ENCODE assay signal across 10 mouse cellular contexts in genomic region chr13:59587201-59587600, GRCm38 (mm10). TPM values are rescaled to one million over a fixed set of nuclear protein-coding genes. Genes with fewer than 3 reads are reported as not detected.
DNase-seq lines count a peak whose midpoint lies in the region; ATAC-seq and TF ChIP-seq lines count a peak whose summit lies in the region.
"Had no signal": no experiment of that assay in that cellular context is flagged by ENCODE, and none has a peak within 500 bp of the region (broad histone marks: within the 10 kb centered on the region; RNA-seq: fewer than 3 reads in every experiment).

No protein-coding gene starts in this region.

- H3K27me3 ChIP-seq in intestine, embryonic 16.5 days (replicated peaks; ENCODE audit: control insufficient read depth, insufficient read depth, low read length) = no peaks in the 10 kb centered on the region
- H3K27me3 ChIP-seq in intestine, postnatal 0 days (replicated peaks; ENCODE audit: control insufficient read depth, insufficient read depth, low read length) = no peaks in the 10 kb centered on the region
- H3K27me3 ChIP-seq in embryonic facial prominence, embryonic 13.5 days = no peaks in the 10 kb centered on the region
- no peaks in the 10 kb centered on the region for H3K27me3 ChIP-seq in forebrain, embryonic 15.5 days
- H3K27me3 ChIP-seq in midbrain, embryonic 16.5 days (ENCODE audit: control insufficient read depth, insufficient read depth, low read depth, low read length) = no peaks in the 10 kb centered on the region
- H3K27me3 ChIP-seq: liver, embryonic 15.5 days had no signal

- H3K4me2 ChIP-seq in intestine, embryonic 16.5 days (ENCODE audit: low read depth, low read length) = no peak overlapping the region
- no peak overlapping the region for H3K4me2 ChIP-seq in intestine, postnatal 0 days (replicated peaks; ENCODE audit: low read depth)
- peak overlapping the region; percentile 79; the same call in 1 of the 2 replicates for H3K4me2 ChIP-seq in embryonic facial prominence, embryonic 13.5 days
- H3K4me2 ChIP-seq in forebrain, embryonic 15.5 days (replicated peaks) = peak overlapping the region; percentile 51; the same call in 1 of the 2 replicates
- H3K4me2 ChIP-seq in midbrain, embryonic 16.5 days (ENCODE audit: low read length) = peak overlapping the region; percentile 92

- H3K9ac ChIP-seq in intestine, embryonic 16.5 days (ENCODE audit: low read depth, low read length) = peak overlapping the region; percentile 7; the same call in 1 of the 2 replicates
- no peak overlapping the region for H3K9ac ChIP-seq in intestine, postnatal 0 days (ENCODE audit: low read depth, low read length)
- peak overlapping the region; percentile 59 for H3K9ac ChIP-seq in embryonic facial prominence, embryonic 13.5 days
- H3K9ac ChIP-seq in forebrain, embryonic 15.5 days (replicated peaks) = 0 out of 2 replicates have a peak overlapping the region, but pooled peaks have one; percentile 7
- H3K9ac ChIP-seq in midbrain, embryonic 16.5 days (ENCODE audit: low read depth, low read length) = no peak overlapping the region
- H3K9ac ChIP-seq: liver, embryonic 15.5 days had no signal

- DNase-seq in cerebellum, adult 18-20 months = no peak
- no peak for DNase-seq in spleen, postnatal 10 days (ENCODE audit: low spot score in 2 of 2)
- DNase-seq: right cerebral cortex, adult 18-20 months; thymus, adult 18-20 months had no signal

- peaks cover 22% of the 10 kb centered on the region for H3K4me1 ChIP-seq in intestine, embryonic 16.5 days (ENCODE audit: control insufficient read depth, insufficient read depth, low read length)
- 0 out of 2 replicates have a peak, but pooled peaks cover 3% of the 10 kb centered on the region for H3K4me1 ChIP-seq in intestine, postnatal 0 days (replicated peaks; ENCODE audit: control insufficient read depth, insufficient read depth, low read length)
- H3K4me1 ChIP-seq in embryonic facial prominence, embryonic 13.5 days = peaks cover 22% of the 10 kb centered on the region
- peaks cover 37% of the 10 kb centered on the region for H3K4me1 ChIP-seq in forebrain, embryonic 15.5 days
- H3K4me1 ChIP-seq in midbrain, embryonic 16.5 days (ENCODE audit: control insufficient read depth, insufficient read depth, low read length) = peaks cover 30% of the 10 kb centered on the region

- H3K9me3 ChIP-seq in intestine, embryonic 16.5 days (ENCODE audit: control insufficient read depth, low read length) = no peaks in the 10 kb centered on the region
- no peaks in the 10 kb centered on the region for H3K9me3 ChIP-seq in intestine, postnatal 0 days (ENCODE audit: control insufficient read depth)
- H3K9me3 ChIP-seq in embryonic facial prominence, embryonic 13.5 days = no peaks in the 10 kb centered on the region
- no peaks in the 10 kb centered on the region for H3K9me3 ChIP-seq in forebrain, embryonic 15.5 days
- H3K9me3 ChIP-seq in midbrain, embryonic 16.5 days (replicated peaks; ENCODE audit: control insufficient read depth, low read length, poor library complexity, severe bottlenecking) = no peaks in the 10 kb centered on the region
- H3K9me3 ChIP-seq: liver, embryonic 15.5 days had no signal

- H3K27ac ChIP-seq in intestine, embryonic 16.5 days (ENCODE audit: low read length) = no peak overlapping the region
- no peak overlapping the region for H3K27ac ChIP-seq in intestine, postnatal 0 days (ENCODE audit: low read depth, low read length)
- H3K27ac ChIP-seq in embryonic facial prominence, embryonic 13.5 days = no peak overlapping the region
- no peak overlapping the region for H3K27ac ChIP-seq in forebrain, embryonic 15.5 days (replicated peaks)
- no peak overlapping the region for H3K27ac ChIP-seq in midbrain, embryonic 16.5 days (ENCODE audit: low read length)
- H3K27ac ChIP-seq: liver, embryonic 15.5 days had no signal

- 0 out of 2 replicates have a peak, but pooled peaks cover 7% of the 10 kb centered on the region for H3K36me3 ChIP-seq in intestine, embryonic 16.5 days (ENCODE audit: control insufficient read depth, insufficient read depth, low read length)
- peaks cover 7% of the 10 kb centered on the region for H3K36me3 ChIP-seq in intestine, postnatal 0 days (ENCODE audit: control insufficient read depth, insufficient read depth)
- H3K36me3 ChIP-seq in embryonic facial prominence, embryonic 13.5 days = peaks cover 48% of the 10 kb centered on the region
- H3K36me3 ChIP-seq in forebrain, embryonic 15.5 days = peaks cover 41% of the 10 kb centered on the region
- H3K36me3 ChIP-seq in midbrain, embryonic 16.5 days (ENCODE audit: control insufficient read depth, insufficient read depth, low read length) = peaks cover 11% of the 10 kb centered on the region; the same call in 1 of the 2 replicates

- no peak for TF ChIP-seq CTCF in intestine, postnatal 0 days (IDR thresholded peaks at IDR 0.05; ENCODE audit: low read depth)

- H3K4me3 ChIP-seq in intestine, embryonic 16.5 days (ENCODE audit: low read length) = no peak overlapping the region
- no peak overlapping the region for H3K4me3 ChIP-seq in intestine, postnatal 0 days (ENCODE audit: low read depth, low read length)
- no peak overlapping the region for H3K4me3 ChIP-seq in embryonic facial prominence, embryonic 13.5 days
- peak overlapping the region; percentile 1; the same call in 1 of the 2 replicates for H3K4me3 ChIP-seq in forebrain, embryonic 15.5 days
- no peak overlapping the region for H3K4me3 ChIP-seq in midbrain, embryonic 16.5 days (ENCODE audit: low read depth, low read length)
- H3K4me3 ChIP-seq: liver, embryonic 15.5 days had no signal

- WGBS in intestine, embryonic 16.5 days = 89% methylated on average over 2 of the region's 2 CpGs
- 89% methylated on average over 2 of the region's 2 CpGs for WGBS in intestine, postnatal 0 days
- WGBS in embryonic facial prominence, embryonic 13.5 days = 96% methylated on average over 2 of the region's 2 CpGs
- WGBS in forebrain, embryonic 15.5 days = over 99% methylated on average over 2 of the region's 2 CpGs
- WGBS in midbrain, embryonic 16.5 days = 90% methylated on average over 2 of the region's 2 CpGs

- no peak for ATAC-seq in intestine, embryonic 16.5 days
- ATAC-seq in intestine, postnatal 0 days = no peak
- ATAC-seq in embryonic facial prominence, embryonic 13.5 days (ENCODE audit: insufficient number of reproducible peaks, insufficient read depth, low FRiP score, low TSS enrichment, low read depth) = no peak
- ATAC-seq in forebrain, embryonic 15.5 days (replicated peaks) = no peak
- ATAC-seq in midbrain, embryonic 16.5 days = no peak

RNA-seq across cellular contexts. Expression of gene Naa35, which starts 2.1 kb away (rescaled TPM):
- 61.2 and 67.8 TPM in 2 replicates for polyA plus RNA-seq in intestine, embryonic 16.5 days (2015; fragmentation: Nextera tagmentation; extraction: Ambion mirVana)
- 39.8 and 44.7 TPM in 2 replicates for polyA plus RNA-seq in intestine, postnatal 0 days (2015; fragmentation: Nextera tagmentation; extraction: Ambion mirVana)
- polyA plus RNA-seq in embryonic facial prominence, embryonic 13.5 days (2015; fragmentation: Nextera tagmentation; extraction: Ambion mirVana) = 112 and 120 TPM in 2 replicates
- 157 and 161 TPM in 2 replicates for polyA plus RNA-seq in forebrain, embryonic 15.5 days (2015; fragmentation: Nextera tagmentation; extraction: Ambion mirVana)
- polyA plus RNA-seq in midbrain, embryonic 16.5 days (2015; fragmentation: Nextera tagmentation; extraction: Ambion mirVana) = 148 and 165 TPM in 2 replicates

RNA-seq across cellular contexts. Expression of gene Agtpbp1, which starts 2.2 kb away (rescaled TPM):
- 10.2 and 10.7 TPM in 2 replicates for polyA plus RNA-seq in intestine, embryonic 16.5 days (2015; fragmentation: Nextera tagmentation; extraction: Ambion mirVana)
- polyA plus RNA-seq in intestine, postnatal 0 days (2015; fragmentation: Nextera tagmentation; extraction: Ambion mirVana) = 7.3 TPM in 2 replicates
- 17.6 and 18.0 TPM in 2 replicates for polyA plus RNA-seq in embryonic facial prominence, embryonic 13.5 days (2015; fragmentation: Nextera tagmentation; extraction: Ambion mirVana)
- 50.8 and 52.3 TPM in 2 replicates for polyA plus RNA-seq in forebrain, embryonic 15.5 days (2015; fragmentation: Nextera tagmentation; extraction: Ambion mirVana)
- 73.9 and 76.0 TPM in 2 replicates for polyA plus RNA-seq in midbrain, embryonic 16.5 days (2015; fragmentation: Nextera tagmentation; extraction: Ambion mirVana)

Comparison
In these comparisons a context has a peak if more than half of its experiments do, and no peak if none do; other contexts are left out.
1. H3K9ac ChIP-seq: peak in intestine, embryonic 16.5 days (single experiment), embryonic facial prominence, embryonic 13.5 days (single experiment) and forebrain, embryonic 15.5 days (single experiment); none in intestine, postnatal 0 days (single experiment) and midbrain, embryonic 16.5 days (single experiment).
2. H3K4me2 ChIP-seq: peak in embryonic facial prominence, embryonic 13.5 days (single experiment), forebrain, embryonic 15.5 days (single experiment) and midbrain, embryonic 16.5 days (single experiment); none in intestine, embryonic 16.5 days (single experiment) and intestine, postnatal 0 days (single experiment).